Mouse (Mus musculus) cerebellum, adult 2 months (tissue): ENCODE measurements around the gene Klk10. TPM values are rescaled to one million over a fixed set of nuclear protein-coding genes. Genes with fewer than 3 reads are reported as not detected.

ENCODE experiments used
- DNase-seq, 2 experiments: peaks; one replicate each; pipeline ENCODE4 v3.0.0; 2021
- H3K27ac ChIP-seq: fragments of 200-500 bp; 2 replicates; pipeline ENCODE4 v1.5.1; 2012; ENCODE audit warnings: low read length, control low read depth, inconsistent platforms; ENCODE audit not compliant: insufficient read depth
- H3K27me3 ChIP-seq: fragments of 200-500 bp; 2 replicates; pipeline ENCODE4 v1.6.1; 2012; ENCODE audit warnings: inconsistent platforms, mild to moderate bottlenecking, low read length, moderate library complexity; ENCODE audit not compliant: control insufficient read depth, insufficient read depth
- H3K4me1 ChIP-seq: fragments of 200-500 bp; 2 replicates; pipeline ENCODE4 v1.6.1; 2011; ENCODE audit warnings: low read length; ENCODE audit not compliant: control insufficient read depth, insufficient read depth
- H3K4me3 ChIP-seq: fragments of 200-500 bp; replicated peaks from 2 replicates; pipeline ENCODE3; 2011; ENCODE audit warnings: mild to moderate bottlenecking, low read depth, low read length, control low read depth; ENCODE audit not compliant: insufficient read depth
- CTCF ChIP-seq: fragments of 200-500 bp; IDR thresholded peaks from 2 replicates; pipeline ENCODE4 v1.5.1; 2011; ENCODE audit warnings: low read depth, mild to moderate bottlenecking, control low read depth, low read length, moderate library complexity, borderline replicate concordance; ENCODE audit not compliant: insufficient read depth
- POLR2A ChIP-seq: fragments of 200-500 bp; IDR thresholded peaks from 2 replicates; pipeline ENCODE4 v1.6.1; 2011; ENCODE audit warnings: low read length, control low read depth, borderline replicate concordance; ENCODE audit not compliant: insufficient read depth
- WGBS: fragments of 180-500 bp; shearing (Covaris S2); methylation state at CpG from one replicate; pipeline ENCODE4 v1.1.7; 2018; 5-methylcytosine and 5-hydroxymethylcytosine counted together
- polyA plus RNA-seq: library from polyadenylated mRNA; depleted of rRNA; stranded (reverse); fragments of >200 nt; gene quantifications from 2 replicates; pipeline ENCODE4 v1.2.3, GENCODE M21; 2012

Gene Klk10
- polyA plus RNA-seq, 1 experiment = 0.20 TPM

DNA sequence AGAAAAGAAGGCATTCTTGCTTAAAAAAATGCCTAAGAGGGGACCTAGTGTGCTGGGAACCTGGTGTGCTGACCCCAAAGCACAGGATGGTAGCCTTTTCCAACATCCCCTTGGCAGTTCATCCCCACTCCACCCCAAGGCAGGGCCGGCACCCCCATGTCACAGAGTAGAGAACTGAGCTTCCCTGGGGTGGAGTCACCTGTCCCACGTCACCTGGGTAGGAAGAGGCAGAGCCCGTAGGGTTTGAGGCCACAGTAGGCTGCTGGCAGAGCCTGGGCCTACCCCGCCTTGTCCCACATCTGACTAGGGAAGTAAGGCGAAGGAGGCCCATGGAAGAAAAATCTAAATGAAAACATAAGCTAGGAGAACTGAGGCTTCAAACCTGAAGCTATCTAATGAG lies 6.5 kb upstream of the Klk10 start, which contains the start of gene Klk11:
Gene Klk11, plus strand, starts transcription at position 241 of the 400 bp plus-strand sequence.
- DNase-seq = no peak
- H3K27ac ChIP-seq = no peak within 1 kb of the TSS
- no peaks in the 10 kb centered on the region for H3K4me1 ChIP-seq
- H3K27me3 ChIP-seq = no peaks in the 10 kb centered on the region
- H3K4me3 ChIP-seq = no peak within 1 kb of the TSS
- TF ChIP-seq CTCF = no peak
- no peak for TF ChIP-seq POLR2A
- WGBS = 85% methylated on average over 5 of the region's 5 CpGs

DNA sequence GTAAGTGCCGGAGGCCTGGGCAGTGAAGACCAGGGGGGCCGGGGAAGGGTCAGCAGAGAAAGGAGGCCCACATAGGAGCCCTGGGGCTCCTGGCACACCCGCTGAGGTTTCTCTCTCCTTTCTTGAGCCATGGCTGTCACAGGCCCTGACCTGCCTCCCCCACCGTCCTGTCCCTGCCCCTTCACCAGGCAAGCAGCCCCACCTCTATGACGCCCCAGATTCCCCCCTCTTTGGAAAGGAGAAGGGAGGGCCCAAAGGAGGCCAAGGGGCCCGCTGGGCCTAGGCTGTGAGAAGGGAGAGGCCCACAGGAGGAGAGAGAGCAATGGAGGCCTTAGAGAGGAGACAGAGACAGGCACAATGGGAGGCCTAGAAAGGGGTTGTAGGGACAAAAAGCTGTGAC lies 6.0 kb upstream of the Klk10 start:
- no peak for TF ChIP-seq CTCF
- TF ChIP-seq POLR2A = no peak
- Histone ChIP-seq H3K27ac (no peak overlapping the region), H3K4me3 (no peak overlapping the region), H3K27me3 (no peaks in the 10 kb centered on the region), H3K4me1 (no peaks in the 10 kb centered on the region)
- WGBS = 47% methylated on average over 6 of the region's 6 CpGs
- no peak for DNase-seq

DNA sequence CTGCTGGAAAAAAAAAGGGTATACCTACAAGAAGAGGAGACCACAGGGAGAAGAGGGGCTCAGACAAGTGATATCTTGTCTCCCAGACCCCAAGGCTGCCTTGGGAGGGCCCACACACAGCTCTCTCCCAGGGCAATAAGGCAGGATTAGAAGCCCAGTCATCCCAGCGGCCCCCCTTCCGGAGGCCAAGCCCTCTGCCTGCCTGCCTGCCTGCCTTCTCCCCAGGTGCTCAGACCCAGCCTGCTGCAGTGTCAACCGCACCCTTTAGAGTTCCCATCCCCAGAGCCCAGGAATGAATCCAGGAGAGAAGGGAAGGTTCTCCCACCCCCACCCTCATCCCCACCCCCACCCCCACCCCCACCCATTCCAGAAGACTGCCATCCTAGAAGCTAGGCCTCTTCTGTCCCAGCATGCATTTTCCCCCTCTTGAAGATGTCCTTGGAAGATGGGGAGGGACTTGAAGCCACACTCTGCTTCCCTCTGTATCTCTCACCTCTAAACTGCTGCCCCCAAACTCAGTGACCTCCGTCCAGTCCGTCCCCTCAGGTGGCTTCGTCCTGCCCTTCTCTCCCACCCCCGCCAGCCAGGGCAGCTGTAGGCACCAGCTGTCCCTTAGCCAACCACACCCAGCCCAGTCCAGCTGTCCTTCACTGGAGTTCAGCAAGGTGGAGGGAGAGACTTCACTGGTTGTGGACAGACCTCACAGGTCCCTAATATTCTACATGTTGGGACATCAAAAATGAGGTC lies 5.4 kb upstream of the Klk10 start:
- no peak for TF ChIP-seq POLR2A
- TF ChIP-seq CTCF = no peak
- Histone ChIP-seq H3K27ac (no peak overlapping the region), H3K4me3 (no peak overlapping the region), H3K27me3 (no peaks in the 10 kb centered on the region), H3K4me1 (no peaks in the 10 kb centered on the region)
- DNase-seq = no peak
- WGBS = 48% methylated on average over 7 of the region's 7 CpGs

- no peak for TF ChIP-seq POLR2A
- no peak for TF ChIP-seq CTCF
- WGBS = 81% methylated on average over 5 of the region's 5 CpGs
- DNase-seq = no peak
Observed at GRCm38 (mm10) chr7:43776506-43776905, 4.3 kb upstream of the Klk10 start.

DNA sequence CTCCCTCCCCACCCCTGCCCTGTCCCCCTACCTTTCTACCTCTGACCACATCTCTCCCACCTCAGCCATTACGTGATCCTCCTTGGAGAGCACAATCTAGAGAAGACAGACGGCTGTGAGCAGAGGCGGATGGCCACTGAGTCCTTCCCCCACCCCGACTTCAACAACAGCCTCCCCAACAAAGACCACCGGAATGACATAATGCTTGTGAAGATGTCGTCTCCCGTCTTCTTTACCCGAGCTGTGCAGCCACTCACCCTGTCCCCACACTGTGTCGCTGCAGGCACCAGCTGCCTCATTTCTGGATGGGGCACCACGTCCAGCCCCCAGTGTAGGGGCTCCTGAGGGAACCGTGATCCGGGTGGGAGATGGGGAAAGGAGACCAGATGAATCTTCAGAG lies 3.4 kb upstream of the Klk10 start:
- 83% methylated on average over 12 of the region's 12 CpGs for WGBS
- TF ChIP-seq POLR2A (no peak), CTCF (no peak)

More at GRCm38 (mm10) chr7:43776506-43776905, 4.3 kb upstream of the Klk10 start:
- no peaks in the 10 kb centered on the region for H3K27me3 ChIP-seq
- H3K27ac ChIP-seq = no peak overlapping the region
- no peaks in the 10 kb centered on the region for H3K4me1 ChIP-seq
- H3K4me3 ChIP-seq = no peak overlapping the region

DNA sequence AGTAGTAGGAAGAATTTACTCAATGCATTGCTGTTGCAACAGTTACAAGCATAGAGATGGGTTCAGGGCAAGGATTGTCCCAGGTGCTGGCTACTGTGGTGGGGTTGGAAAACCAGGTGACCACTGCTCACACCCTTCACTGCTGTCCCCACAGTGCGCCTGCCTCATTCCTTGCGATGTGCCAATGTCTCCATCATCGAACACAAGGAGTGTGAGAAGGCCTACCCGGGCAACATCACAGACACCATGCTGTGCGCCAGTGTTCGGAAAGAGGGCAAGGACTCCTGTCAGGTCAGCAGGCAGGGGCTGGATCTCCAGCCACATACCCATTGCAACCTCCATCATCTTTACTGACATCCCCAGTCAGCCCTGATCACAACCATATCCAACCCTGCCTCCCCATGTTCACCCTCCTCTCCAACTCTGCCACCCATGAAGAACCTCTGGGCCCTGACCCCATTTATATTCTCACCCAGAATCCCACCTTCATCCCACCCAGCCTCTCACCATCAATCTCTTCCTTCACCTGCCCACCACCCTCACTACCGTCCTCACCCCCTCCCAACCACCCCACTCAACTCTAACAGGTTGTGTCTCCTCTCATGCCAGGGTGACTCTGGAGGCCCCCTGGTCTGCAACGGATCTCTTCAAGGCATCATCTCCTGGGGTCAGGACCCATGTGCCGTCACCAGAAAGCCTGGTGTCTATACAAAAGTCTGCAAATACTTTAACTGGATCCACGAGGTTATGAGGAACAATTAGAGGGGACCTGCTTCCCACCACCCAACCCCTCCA lies 2.5 kb upstream of the Klk10 start:
- H3K27ac ChIP-seq = no peak overlapping the region
- 82% methylated on average over 10 of the region's 10 CpGs for WGBS
- H3K27me3 ChIP-seq = no peaks in the 10 kb centered on the region
- TF ChIP-seq POLR2A = no peak
- no peak for TF ChIP-seq CTCF
- DNase-seq = no peak
- no peaks in the 10 kb centered on the region for H3K4me1 ChIP-seq
- no peak overlapping the region for H3K4me3 ChIP-seq

More for the DNA sequence above, 3.4 kb upstream of the Klk10 start:
- no peak overlapping the region for H3K27ac ChIP-seq
- no peaks in the 10 kb centered on the region for H3K27me3 ChIP-seq
- no peak overlapping the region for H3K4me3 ChIP-seq
- H3K4me1 ChIP-seq = no peaks in the 10 kb centered on the region
- DNase-seq = no peak

DNA sequence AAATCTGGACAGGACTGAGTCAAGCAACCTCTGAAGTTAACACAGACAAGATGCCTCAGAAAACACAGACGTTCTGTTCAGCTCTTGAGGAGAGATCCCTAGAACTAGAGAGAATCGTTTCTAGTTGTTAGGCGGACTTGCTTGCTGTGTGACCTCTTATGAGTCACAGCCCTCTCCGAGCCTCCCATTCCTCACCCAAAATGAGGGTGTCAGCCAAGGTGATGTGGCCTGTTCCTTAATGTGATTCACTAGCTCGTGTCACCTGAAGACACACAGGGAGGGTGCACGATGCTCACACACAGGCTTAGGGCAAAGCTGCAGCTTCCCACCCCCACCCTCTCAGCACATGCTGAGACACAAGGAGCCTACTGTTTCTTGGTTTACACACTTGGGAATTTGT lies 594 bp upstream of the Klk10 start:
- TF ChIP-seq POLR2A (no peak), CTCF (no peak)
- Histone ChIP-seq H3K27me3 (no peaks in the 10 kb centered on the region), H3K4me1 (no peaks in the 10 kb centered on the region; the same call in 1 of the 2 replicates), H3K27ac (no peak overlapping the region), H3K4me3 (no peak overlapping the region)
- DNase-seq = no peak
- WGBS = 74% methylated on average over 6 of the region's 6 CpGs
